Mouse (Mus musculus) limb, embryonic 11.5 days (tissue): ENCODE results near the gene Vwa8. TPM values are rescaled to one million over a fixed set of nuclear protein-coding genes. Genes with fewer than 3 reads are reported as not detected.

ENCODE experiments used
- ATAC-seq: fragments of 200-750 bp; cut with Nextera tagmentation; 2 replicates; pipeline ENCODE4 v1.8.0; 2017; ENCODE audit warnings: low read depth; ENCODE audit not compliant: insufficient number of reproducible peaks, low FRiP score, low TSS enrichment
- DNase-seq: peaks from one replicate; pipeline ENCODE4 v3.0.0-alpha.2; 2015; ENCODE audit warnings: low spot score
- H3K27ac ChIP-seq: fragments of 300-500 bp; sonication (generic); replicated peaks from 2 replicates; pipeline ENCODE4 v1.5.1; 2014; ENCODE audit warnings: low read depth, mild to moderate bottlenecking, low read length
- H3K27me3 ChIP-seq: fragments of 300-500 bp; sonication (generic); 2 replicates; pipeline ENCODE4 v1.6.1; 2014; ENCODE audit warnings: mild to moderate bottlenecking, low read length, mixed read lengths; ENCODE audit not compliant: control insufficient read depth, insufficient read depth
- H3K36me3 ChIP-seq: fragments of 300-500 bp; sonication (generic); 2 replicates; pipeline ENCODE4 v1.6.1; 2014; ENCODE audit warnings: mild to moderate bottlenecking, low read length, moderate library complexity, mixed read lengths; ENCODE audit not compliant: control insufficient read depth, insufficient read depth
- H3K4me1 ChIP-seq: fragments of 300-500 bp; sonication (generic); 2 replicates; pipeline ENCODE4 v1.6.1; 2014; ENCODE audit warnings: low read length, mixed read lengths; ENCODE audit not compliant: control insufficient read depth, insufficient read depth
- H3K4me2 ChIP-seq: fragments of 300-500 bp; sonication (generic); 2 replicates; pipeline ENCODE4 v1.6.1; 2014; ENCODE audit warnings: low read depth, mild to moderate bottlenecking, moderate library complexity; ENCODE audit not compliant: severe bottlenecking
- H3K4me3 ChIP-seq: fragments of 300-500 bp; sonication (generic); 2 replicates; pipeline ENCODE4 v1.5.1; 2014; ENCODE audit warnings: low read depth, low read length
- H3K9ac ChIP-seq: fragments of 300-500 bp; sonication (generic); 2 replicates; pipeline ENCODE4 v1.6.1; 2014; ENCODE audit warnings: mild to moderate bottlenecking, low read length
- H3K9me3 ChIP-seq: fragments of 300-500 bp; sonication (generic); 2 replicates; pipeline ENCODE4 v1.6.1; 2016; ENCODE audit warnings: low read length; ENCODE audit not compliant: control insufficient read depth
- WGBS: fragments of 180-500 bp; shearing (Covaris S2); extraction: QIAGEN DNeasy Blood & Tissue Kit; methylation state at CpG from one replicate; pipeline ENCODE4 v1.1.7; 2014; 5-methylcytosine and 5-hydroxymethylcytosine counted together
- polyA plus RNA-seq: library from polyadenylated mRNA; unstranded; fragments of >200 nt; fragmentation: Nextera tagmentation; extraction: Ambion mirVana; gene quantifications from 2 replicates; pipeline ENCODE4 v1.2.1, GENCODE M21; 2014

Vwa8 gene
- polyA plus RNA-seq, 1 experiment from 2014 or later = 10.2 TPM

DNA sequence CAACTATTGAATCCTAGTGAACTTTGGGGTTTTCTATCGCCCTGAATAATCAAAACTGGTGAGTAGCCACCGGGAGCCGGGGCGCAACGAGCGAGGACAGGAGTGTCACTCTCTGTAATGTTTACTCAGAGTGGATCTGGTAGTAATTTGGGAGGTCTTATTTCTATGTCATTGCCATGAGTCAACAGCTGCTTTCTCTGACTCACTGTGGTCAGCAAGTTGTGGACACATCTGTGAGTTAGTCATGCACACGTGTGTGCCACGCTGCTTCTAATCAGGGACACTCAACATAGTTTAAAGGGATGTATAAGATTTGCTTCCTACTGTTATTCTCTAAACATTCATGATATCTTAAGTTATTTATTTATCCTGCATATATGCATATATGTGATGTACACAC is 332.9 kb downstream of the Vwa8 start:
- peaks cover 9% of the 10 kb centered on the region for H3K4me1 ChIP-seq
- 80% methylated on average over 8 of the region's 8 CpGs for WGBS
- ATAC-seq (no peak), DNase-seq (no peak)
- H3K9me3 ChIP-seq = no peaks in the 10 kb centered on the region
- no peak overlapping the region for H3K27ac ChIP-seq
- no peak overlapping the region for H3K4me3 ChIP-seq
- H3K27me3 ChIP-seq = no peaks in the 10 kb centered on the region
- H3K4me2 ChIP-seq = no peak overlapping the region
- no peaks in the 10 kb centered on the region for H3K36me3 ChIP-seq
- H3K9ac ChIP-seq = no peak overlapping the region

- H3K27me3 ChIP-seq = no peaks in the 10 kb centered on the region
- WGBS = 95% methylated on average over 15 of the region's 15 CpGs
These were observed 333.9 kb downstream of the Vwa8 start for GRCm38 (mm10) chr14:79182801-79183200.

DNA sequence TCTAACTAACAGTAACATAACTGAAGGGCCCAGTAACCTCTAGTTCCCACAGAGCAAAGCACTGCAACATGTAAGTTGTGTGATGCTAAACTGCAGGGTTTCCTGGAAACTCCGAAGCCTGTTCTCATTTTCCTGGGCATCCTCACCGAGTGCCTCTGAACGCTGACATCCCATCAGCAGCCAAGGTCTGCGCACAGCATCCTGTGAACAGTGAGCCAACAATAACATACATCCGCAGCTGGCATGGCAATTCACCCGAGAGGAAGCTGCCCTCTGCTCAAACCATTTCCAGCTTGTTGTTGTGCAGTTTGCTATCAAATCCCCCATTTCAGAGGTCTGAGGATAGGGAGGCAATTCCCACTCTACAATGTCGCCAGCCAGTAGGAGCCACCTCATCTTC is 334.4 kb downstream of the Vwa8 start:
- Histone ChIP-seq H3K4me3 (no peak overlapping the region), H3K9me3 (no peaks in the 10 kb centered on the region), H3K4me2 (no peak overlapping the region), H3K27me3 (no peaks in the 10 kb centered on the region), H3K36me3 (no peaks in the 10 kb centered on the region), H3K27ac (no peak overlapping the region), H3K9ac (no peak overlapping the region), H3K4me1 (peaks cover 7% of the 10 kb centered on the region)
- ATAC-seq (no peak), DNase-seq (no peak)
- WGBS = 89% methylated on average over 7 of the region's 7 CpGs

More at GRCm38 (mm10) chr14:79182801-79183200, 333.9 kb downstream of the Vwa8 start:
- DNase-seq = no peak
- ATAC-seq = no peak
- Histone ChIP-seq H3K9ac (no peak overlapping the region), H3K9me3 (no peaks in the 10 kb centered on the region), H3K27ac (no peak overlapping the region), H3K4me3 (no peak overlapping the region), H3K4me1 (peaks cover 9% of the 10 kb centered on the region), H3K4me2 (no peak overlapping the region), H3K36me3 (no peaks in the 10 kb centered on the region)

DNA sequence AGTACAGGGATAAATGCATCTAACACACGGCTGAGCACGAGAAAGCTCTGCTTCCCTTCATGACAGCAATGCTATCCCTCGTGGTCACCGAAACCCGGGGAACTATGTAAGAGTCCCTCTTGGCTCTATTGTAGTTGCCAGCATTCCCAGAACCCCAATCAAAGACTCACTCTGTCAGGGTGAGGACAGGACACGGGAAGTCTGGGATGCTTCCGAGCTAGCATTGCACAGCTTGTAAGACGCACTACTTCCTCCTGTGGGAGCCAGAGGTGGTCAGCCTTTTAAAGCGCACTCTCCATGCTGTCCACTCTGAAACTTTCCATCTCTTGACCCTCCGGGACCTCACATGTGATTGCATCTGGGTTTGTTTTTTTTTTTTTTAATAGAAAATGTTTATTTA is 335.2 kb downstream of the Vwa8 start:
- no peaks in the 10 kb centered on the region for H3K36me3 ChIP-seq
- H3K27ac ChIP-seq = no peak overlapping the region; the same call in 1 of the 2 replicates
- H3K4me2 ChIP-seq = no peak overlapping the region

GRCm38 (mm10) chr14:79185018-79185685 is 336.3 kb downstream of the Vwa8 start:
- no peak for ATAC-seq
- Histone ChIP-seq H3K4me2 (no peak overlapping the region), H3K36me3 (no peaks in the 10 kb centered on the region), H3K27ac (no peak overlapping the region), H3K9ac (no peak overlapping the region), H3K27me3 (no peaks in the 10 kb centered on the region), H3K4me3 (no peak overlapping the region), H3K9me3 (no peaks in the 10 kb centered on the region), H3K4me1 (no peaks in the 10 kb centered on the region; the same call in 1 of the 2 replicates)
- 81% methylated on average over 11 of the region's 11 CpGs for WGBS
- no peak for DNase-seq

More for the DNA sequence above, 335.2 kb downstream of the Vwa8 start:
- no peak overlapping the region for H3K9ac ChIP-seq
- no peak for ATAC-seq
- no peak overlapping the region for H3K4me3 ChIP-seq
- H3K27me3 ChIP-seq = no peaks in the 10 kb centered on the region
- 88% methylated on average over 10 of the region's 10 CpGs for WGBS
- H3K9me3 ChIP-seq = no peaks in the 10 kb centered on the region
- peaks cover 6% of the 10 kb centered on the region for H3K4me1 ChIP-seq
- no peak for DNase-seq

GRCm38 (mm10) chr14:79186976-79187375 is 338.1 kb downstream of the Vwa8 start:
- Histone ChIP-seq H3K27me3 (no peaks in the 10 kb centered on the region), H3K27ac (no peak overlapping the region), H3K4me2 (no peak overlapping the region), H3K36me3 (no peaks in the 10 kb centered on the region), H3K4me3 (no peak overlapping the region), H3K4me1 (no peaks in the 10 kb centered on the region), H3K9me3 (no peaks in the 10 kb centered on the region), H3K9ac (no peak overlapping the region)
- no peak for ATAC-seq
- no peak for DNase-seq
- WGBS = 93% methylated on average over 1 of the region's 1 CpGs

DNA sequence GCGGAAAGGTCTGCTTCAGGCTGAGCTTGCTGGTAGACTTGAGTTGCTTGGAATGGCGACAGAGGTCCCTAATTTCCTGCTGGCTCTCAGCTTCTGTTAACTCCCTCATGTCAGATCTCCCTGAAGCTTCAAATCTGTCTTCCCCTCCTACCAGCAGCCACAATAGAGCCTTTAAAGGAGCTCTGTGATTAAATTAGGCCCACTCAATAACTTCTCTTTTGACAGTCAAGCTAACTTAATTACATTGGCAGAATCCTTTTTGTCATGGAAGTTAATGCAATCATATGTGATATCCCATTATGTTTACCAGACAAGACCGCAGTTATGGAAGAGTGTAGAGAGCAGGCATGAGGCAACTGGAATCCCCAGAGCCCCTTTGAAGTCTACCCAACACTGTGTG is 347.9 kb downstream of the Vwa8 start:
- H3K36me3 ChIP-seq = no peaks in the 10 kb centered on the region
- DNase-seq (no peak), ATAC-seq (no peak)
- H3K4me3 ChIP-seq = no peak overlapping the region
- 77% methylated on average over 3 of the region's 3 CpGs for whole genome bisulfite sequencing
- no peak overlapping the region for H3K4me2 ChIP-seq
- no peak overlapping the region for H3K27ac ChIP-seq
- H3K27me3 ChIP-seq = no peaks in the 10 kb centered on the region
- no peaks in the 10 kb centered on the region for H3K4me1 ChIP-seq
- H3K9ac ChIP-seq = no peak overlapping the region
- no peaks in the 10 kb centered on the region for H3K9me3 ChIP-seq

DNA sequence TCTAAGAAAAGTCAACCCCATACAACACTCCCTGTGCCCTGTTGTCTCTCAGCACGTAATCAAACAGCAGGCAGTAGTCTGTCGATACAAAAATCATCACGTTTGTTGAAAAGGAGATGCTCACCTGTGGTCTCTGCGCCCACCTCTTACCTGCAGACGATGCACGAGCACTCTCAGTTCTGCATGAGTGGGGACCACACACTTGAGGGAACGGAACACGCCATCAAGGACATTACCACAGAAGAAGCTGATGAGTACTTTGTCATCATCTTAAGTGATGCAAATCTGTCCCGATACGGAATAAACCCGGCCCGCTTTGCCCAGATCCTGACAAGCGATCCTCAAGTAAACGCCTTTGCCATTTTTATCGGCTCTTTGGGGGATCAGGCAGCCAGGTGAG is 349.2 kb downstream of the Vwa8 start:
- DNase-seq = no peak
- H3K27me3 ChIP-seq = no peaks in the 10 kb centered on the region
- 95% methylated on average over 15 of the region's 15 CpGs for WGBS
- no peak overlapping the region for H3K9ac ChIP-seq
- H3K4me3 ChIP-seq = no peak overlapping the region
- no peaks in the 10 kb centered on the region; the same call in 1 of the 2 replicates for H3K4me1 ChIP-seq
- no peak for ATAC-seq
- H3K9me3 ChIP-seq = no peaks in the 10 kb centered on the region
- no peaks in the 10 kb centered on the region for H3K36me3 ChIP-seq
- no peak overlapping the region for H3K27ac ChIP-seq
- H3K4me2 ChIP-seq = no peak overlapping the region
